Mouse (Mus musculus) left cerebral cortex, postnatal 14 days (tissue): ENCODE measurements around the gene Gm7970. TPM values are rescaled to one million over a fixed set of nuclear protein-coding genes. Genes with fewer than 3 reads are reported as not detected.
"Not testable (repeated sequence)": the region's sequence is repeated elsewhere in the genome, so short reads cannot be mapped to it uniquely, and the experiment has no call there.

Source experiments
- DNase-seq, 2 experiments: peaks; one replicate each; pipeline ENCODE4 v3.0.0; 2021 to 2022; ENCODE audit warnings: low spot score in 2 of 2, mixed read lengths in 1 of 2
- intact Hi-C: fragments of 180-260 bp; cut with DNase I; formaldehyde crosslinking; loops from one replicate; pipeline ENCODE4 v1.15.1; 2025
- long read RNA-seq, 2 experiments: library from polyadenylated mRNA; stranded (forward); transcript quantifications; one replicate each; pipeline ENCODE4 v2.0.0; 2021
- total RNA-seq, 2 experiments: library from RNA; stranded (reverse); gene quantifications; 2 replicates each; pipeline ENCODE4 v1.2.3; 2021

The Gm7970 gene
- not detected for total RNA-seq
- long read RNA-seq, experiment 1, result 0 reads
- long read RNA-seq, experiment 2, result 0 reads

GRCm38 (mm10) chr14:41555483-41555882 is at the start of gene Gm7970:
Gm7970 (minus strand) TSS chr14:41555583.
- DNase-seq, intact Hi-C loops: not testable (repeated sequence)

DNA sequence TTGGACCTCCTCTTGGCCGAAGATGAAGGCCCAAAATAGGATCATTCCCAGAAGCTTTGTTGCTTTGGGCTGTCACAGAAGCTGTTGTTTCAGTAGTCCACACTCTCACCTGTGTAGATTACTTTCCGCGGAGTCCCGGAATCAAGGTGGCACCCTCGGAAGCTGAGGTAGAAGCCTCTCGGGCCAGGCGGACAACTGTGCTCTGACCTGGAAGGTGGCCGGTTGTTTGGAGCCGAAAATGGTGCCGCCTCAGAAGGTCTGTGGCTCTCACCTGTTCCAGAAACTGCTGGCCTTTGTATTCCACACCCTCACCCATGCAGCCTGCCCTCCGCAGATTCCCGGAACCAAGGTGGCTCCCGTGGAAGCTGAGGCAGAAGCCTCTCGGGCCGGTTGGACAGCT is 45.6 kb upstream of the Gm7970 start:
- intact Hi-C loops, DNase-seq: not testable (repeated sequence)

DNA sequence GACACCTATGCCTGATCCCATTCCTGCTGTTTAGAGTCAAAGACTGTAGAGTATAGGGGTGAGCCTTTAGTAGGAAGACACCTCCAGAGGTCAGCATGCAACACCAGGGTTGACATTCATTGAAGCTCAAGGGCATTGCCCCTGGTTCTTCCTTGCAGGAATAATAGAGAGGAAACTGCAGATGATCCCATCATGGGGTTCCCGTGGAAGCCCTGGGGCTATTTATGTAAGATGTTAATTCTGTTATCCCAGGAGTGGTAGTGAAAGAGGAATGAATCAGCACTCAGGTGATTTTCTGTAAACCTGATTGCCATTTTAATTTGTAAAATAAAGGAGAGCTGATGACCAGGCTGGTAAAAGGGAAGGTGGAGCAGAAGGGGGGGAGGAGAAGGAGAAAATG is 31.0 kb upstream of the Gm7970 start:
- intact Hi-C loops, DNase-seq: not testable (repeated sequence)

- DNase-seq, intact Hi-C loops: not testable (repeated sequence)
These were observed 17.5 kb upstream of the Gm7970 start, which contains the start of gene 1700049E17Rik2 for GRCm38 (mm10) chr14:41572911-41573310. 1700049E17Rik2 (plus strand) TSS chr14:41573211.

GRCm38 (mm10) chr14:41524695-41525094 is 30.7 kb downstream of the Gm7970 start:
- intact Hi-C loops, DNase-seq: not testable (repeated sequence)

DNA sequence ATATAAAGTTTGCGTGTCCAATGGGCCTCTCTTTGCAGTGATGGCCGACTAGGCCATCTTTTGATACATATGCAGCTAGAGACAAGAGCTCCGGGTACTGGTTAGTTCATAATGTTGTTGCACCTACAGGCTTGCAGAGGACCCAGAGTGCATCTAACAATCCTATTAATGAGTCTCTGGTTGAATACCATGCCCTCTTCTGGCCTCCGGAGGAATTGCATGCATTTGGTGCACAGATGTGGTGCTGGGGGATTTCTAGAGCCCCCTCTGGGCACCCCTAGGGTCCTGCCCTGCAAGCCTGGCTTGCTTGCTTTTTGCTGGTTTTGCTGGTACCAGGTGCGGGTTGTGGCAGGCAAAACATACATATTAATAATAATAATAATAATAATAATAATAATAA is 34.7 kb downstream of the Gm7970 start:
- intact Hi-C loops, result not testable (repeated sequence)

More for the DNA sequence above, 34.7 kb downstream of the Gm7970 start:
- not testable (repeated sequence) for DNase-seq

Other genes starting within 250 kb of the Gm7970 start
- gene Gm5798, start 207.0 kb downstream of the Gm7970 start, total RNA-seq, result not detected
- not detected for gene Gm7945, start 169.2 kb downstream of the Gm7970 start, total RNA-seq
- not detected for gene Gm6482, start 147.3 kb downstream of the Gm7970 start, total RNA-seq
- gene Gm7954, start 102.1 kb downstream of the Gm7970 start, total RNA-seq, result not detected
- gene Gm3486, start 66.1 kb downstream of the Gm7970 start, total RNA-seq, result under 1 TPM in 1 of 2 experiments, not detected in 1; 0.70 TPM
- under 1 TPM; 0.19 to 0.44 TPM for gene 1700049E17Rik2, start 17.6 kb upstream of the Gm7970 start, total RNA-seq
- not detected for gene Gm3072, start 69.0 kb upstream of the Gm7970 start, total RNA-seq
- not detected for gene Gm3676, start 90.9 kb upstream of the Gm7970 start, total RNA-seq
- gene Gm8068, start 146.3 kb upstream of the Gm7970 start, total RNA-seq, result not detected
- not detected for gene Gm7929, start 195.0 kb upstream of the Gm7970 start, total RNA-seq
- not detected for gene Gm47189, start 216.9 kb upstream of the Gm7970 start, total RNA-seq